Mouse (Mus musculus) bone marrow, adult 2 months (tissue): ENCODE measurements around the gene Adam22. TPM values are rescaled to one million over a fixed set of nuclear protein-coding genes. Genes with fewer than 3 reads are reported as not detected.

ENCODE experiments used
- H3K27ac ChIP-seq: fragments of 200-500 bp; 2 replicates; pipeline ENCODE4 v1.5.1; 2012; ENCODE audit warnings: low read depth, mild to moderate bottlenecking, control low read depth, inconsistent platforms, low read length; ENCODE audit not compliant: control insufficient read depth, poor library complexity, insufficient read depth
- H3K4me1 ChIP-seq: fragments of 200-500 bp; 2 replicates; pipeline ENCODE4 v1.6.1; 2011; ENCODE audit warnings: low read length; ENCODE audit not compliant: control insufficient read depth, insufficient read depth
- H3K4me3 ChIP-seq: fragments of 200-500 bp; replicated peaks from 2 replicates; pipeline ENCODE3; 2011; ENCODE audit warnings: mild to moderate bottlenecking, low read depth, low read length, control low read depth; ENCODE audit not compliant: control insufficient read depth
- CTCF ChIP-seq: fragments of 200-500 bp; IDR thresholded peaks from 2 replicates; pipeline ENCODE4 v1.5.1; 2011; ENCODE audit warnings: low read length, control low read depth; ENCODE audit not compliant: control insufficient read depth, insufficient read depth
- POLR2A ChIP-seq: fragments of 200-500 bp; IDR thresholded peaks from 2 replicates; pipeline ENCODE4 v1.6.1; 2011; ENCODE audit warnings: low read depth, mild to moderate bottlenecking, control low read depth, low read length, borderline replicate concordance; ENCODE audit not compliant: control insufficient read depth
- WGBS: fragments of 180-500 bp; shearing (Covaris S2); methylation state at CpG from one replicate; pipeline ENCODE4 v1.1.7; 2018; 5-methylcytosine and 5-hydroxymethylcytosine counted together
- polyA plus RNA-seq: library from polyadenylated mRNA; stranded (reverse); fragments of >200 nt; gene quantifications from 2 replicates; pipeline ENCODE4 v1.2.4, GENCODE M21; 2011; ENCODE audit warnings: low replicate concordance; ENCODE audit not compliant: missing spikeins, insufficient read depth, insufficient read length

The Adam22 gene
- polyA plus RNA-seq, 1 experiment = 0.97 TPM

DNA sequence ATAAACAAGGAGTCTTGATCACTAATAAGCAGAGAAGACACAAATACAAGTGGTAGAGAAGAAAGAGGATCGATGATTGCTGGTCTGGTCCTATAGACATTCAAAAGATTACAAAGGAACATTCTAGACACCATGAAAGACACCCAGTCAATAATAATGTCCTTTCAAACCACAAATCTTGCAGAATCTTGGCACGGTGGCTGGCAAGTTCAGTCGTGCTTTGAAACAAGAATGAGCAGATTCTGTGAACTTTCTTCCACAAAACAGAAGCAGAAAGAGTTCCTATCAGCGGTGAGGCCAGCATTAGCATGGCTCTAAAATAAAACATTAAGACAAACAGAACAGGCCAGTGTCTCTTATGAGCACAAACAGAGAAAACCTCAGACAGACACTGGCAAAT lies 5.5 kb upstream of the Adam22 start:
- TF ChIP-seq POLR2A (no peak), CTCF (no peak)
- Histone ChIP-seq H3K27ac (no peak overlapping the region), H3K4me3 (no peak overlapping the region), H3K4me1 (no peaks in the 10 kb centered on the region)
- 76% methylated on average over 4 of the region's 4 CpGs for WGBS

DNA sequence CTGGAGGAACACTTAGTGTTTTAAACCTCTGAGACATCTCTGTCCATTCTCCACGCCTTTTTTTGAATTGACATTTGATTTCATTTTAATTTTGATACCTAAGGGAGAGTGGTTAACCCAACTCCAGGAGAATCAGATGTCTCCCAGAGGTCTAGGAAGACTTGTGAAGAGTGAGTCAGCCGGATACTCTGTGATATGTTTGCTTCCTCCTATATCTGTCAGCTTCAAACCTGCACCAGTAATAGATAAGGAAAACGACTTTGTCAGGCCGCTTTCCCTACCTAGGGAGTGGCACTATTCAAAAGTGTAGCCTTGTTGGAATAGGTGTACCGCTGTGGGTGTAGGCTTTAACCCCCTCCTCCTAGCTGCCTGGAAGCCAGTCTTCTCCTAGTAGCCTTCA lies 821 bp upstream of the Adam22 start:
- Histone ChIP-seq H3K4me1 (no peaks in the 10 kb centered on the region), H3K27ac (no peak overlapping the region), H3K4me3 (no peak overlapping the region)
- WGBS = 66% methylated on average over 5 of the region's 5 CpGs
- TF ChIP-seq CTCF (no peak), POLR2A (no peak)

DNA sequence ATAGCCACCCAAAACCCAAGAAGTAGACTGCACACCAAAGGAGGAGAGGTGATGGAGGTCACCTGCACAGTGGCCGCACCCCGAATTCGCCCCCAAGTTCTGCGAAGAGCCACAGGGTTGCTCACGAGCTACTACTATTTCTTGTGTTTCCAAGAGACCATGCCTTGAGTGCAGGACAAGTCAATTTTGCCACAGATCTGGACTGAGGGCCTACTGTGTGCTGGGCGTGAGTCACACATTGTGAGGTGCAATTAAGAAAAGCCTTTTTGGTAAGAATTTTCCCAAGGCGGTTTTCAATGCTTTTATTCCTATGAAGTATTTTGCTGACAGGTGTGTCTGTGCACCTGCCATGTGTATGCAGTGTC lies 350 bp upstream of the Adam22 start:
- Histone ChIP-seq H3K4me1 (no peaks in the 10 kb centered on the region), H3K4me3 (no peak overlapping the region), H3K27ac (no peak overlapping the region)
- 57% methylated on average over 7 of the region's 7 CpGs for WGBS
- TF ChIP-seq CTCF = no peak
- no peak for TF ChIP-seq POLR2A

- Histone ChIP-seq H3K4me1 (no peaks in the 10 kb centered on the region), H3K4me3 (no peak overlapping the region), H3K27ac (no peak overlapping the region)
- no peak for TF ChIP-seq POLR2A
- no peak for TF ChIP-seq CTCF
- WGBS = 12% methylated on average over 25 of the region's 25 CpGs
Observed at GRCm38 (mm10) chr5:8366771-8367613, 968 bp downstream of the Adam22 start.

DNA sequence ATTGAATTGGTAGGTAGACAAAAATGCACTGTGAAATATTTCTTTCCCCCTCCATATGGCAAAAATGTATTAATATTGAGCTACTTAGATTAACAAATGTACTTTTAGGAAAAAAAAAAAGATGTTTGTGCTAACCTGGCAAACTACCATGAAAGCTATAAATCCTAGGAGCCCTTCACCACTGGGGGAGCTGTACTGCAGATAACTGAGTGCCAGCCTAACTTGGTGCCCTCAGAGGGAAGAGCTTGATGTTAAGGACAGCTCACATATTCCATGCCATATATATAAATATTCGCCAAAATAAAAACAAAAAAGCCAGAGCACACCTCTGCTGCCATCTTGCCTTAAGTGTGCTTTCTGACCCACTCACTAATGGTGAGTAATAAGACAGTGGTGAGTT lies 5.6 kb downstream of the Adam22 start:
- TF ChIP-seq CTCF (no peak), POLR2A (no peak)
- no peak overlapping the region for H3K27ac ChIP-seq
- peaks cover 1% of the 10 kb centered on the region; the same call in 1 of the 2 replicates for H3K4me1 ChIP-seq
- WGBS = 59% methylated on average over 1 of the region's 1 CpGs
- H3K4me3 ChIP-seq = no peak overlapping the region

DNA sequence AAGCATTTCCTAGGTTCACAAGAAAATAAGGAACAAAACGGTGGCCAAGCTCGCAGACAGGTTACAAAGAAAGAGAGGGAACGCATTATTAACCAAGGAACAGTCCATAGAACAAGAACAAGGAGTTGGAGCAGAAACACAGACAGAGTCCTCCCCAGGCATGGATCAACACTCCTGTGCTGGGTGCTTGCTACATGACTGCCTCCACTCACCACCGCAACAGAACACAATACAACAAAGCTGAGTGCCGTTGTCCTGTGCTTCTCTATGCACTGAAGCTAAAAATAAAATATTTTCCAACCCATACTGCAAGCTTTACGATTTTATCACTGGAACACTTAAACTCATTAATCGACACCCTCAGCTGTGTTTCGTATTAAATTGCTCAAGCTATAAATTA lies 10.3 kb downstream of the Adam22 start:
- no peak for TF ChIP-seq POLR2A
- no peak for TF ChIP-seq CTCF
- Histone ChIP-seq H3K4me3 (no peak overlapping the region), H3K27ac (no peak overlapping the region), H3K4me1 (peaks cover 3% of the 10 kb centered on the region)
- 26% methylated on average over 8 of the region's 8 CpGs for WGBS

GRCm38 (mm10) chr5:8356885-8357651 lies 10.9 kb downstream of the Adam22 start:
- TF ChIP-seq POLR2A (no peak), CTCF (no peak)
- WGBS = 10% methylated on average over 13 of the region's 13 CpGs
- Histone ChIP-seq H3K4me1 (peaks cover 3% of the 10 kb centered on the region), H3K27ac (no peak overlapping the region), H3K4me3 (no peak overlapping the region)

DNA sequence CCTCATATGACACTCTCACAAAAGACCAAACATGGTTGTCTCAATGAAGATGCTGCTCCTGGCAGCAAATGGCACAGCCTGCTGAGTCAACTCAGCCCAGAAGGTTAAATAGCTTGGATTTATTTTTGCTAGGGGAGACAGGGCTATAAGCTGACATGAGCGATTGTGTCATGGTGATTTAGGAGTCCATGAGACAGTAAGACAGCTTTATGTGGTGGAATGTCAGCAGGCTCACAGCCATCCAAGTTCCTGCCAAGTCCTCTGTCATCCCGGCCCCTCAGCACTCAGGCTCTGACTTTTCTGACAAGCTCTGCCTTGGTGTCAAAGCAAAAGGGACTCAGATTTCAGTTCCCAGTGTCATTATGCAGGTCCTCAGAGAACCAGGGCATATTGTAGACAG lies 11.6 kb downstream of the Adam22 start:
- WGBS = 68% methylated on average over 2 of the region's 2 CpGs
- Histone ChIP-seq H3K4me3 (no peak overlapping the region), H3K27ac (no peak overlapping the region), H3K4me1 (peaks cover 3% of the 10 kb centered on the region)
- no peak for TF ChIP-seq CTCF
- TF ChIP-seq POLR2A = no peak
